Mouse (Mus musculus) intestine, postnatal 0 days (tissue): ENCODE data around the gene Gm12790. TPM values are rescaled to one million over a fixed set of nuclear protein-coding genes. Genes with fewer than 3 reads are reported as not detected.
"Not testable (repeated sequence)": the region's sequence is repeated elsewhere in the genome, so short reads cannot be mapped to it uniquely, and the experiment has no call there.

Experiments
- ATAC-seq: fragments of 200-750 bp; cut with Nextera tagmentation; 2 replicates; pipeline ENCODE4 v1.8.0; 2017; ENCODE audit warnings: mild to moderate bottlenecking, moderate TSS enrichment, moderate library complexity
- H3K27ac ChIP-seq: fragments of 300-500 bp; sonication (generic); 2 replicates; pipeline ENCODE4 v1.5.1; 2014; ENCODE audit warnings: mild to moderate bottlenecking, low read depth, low read length, moderate library complexity
- H3K27me3 ChIP-seq: fragments of 300-500 bp; sonication (generic); replicated peaks from 2 replicates; pipeline ENCODE4 v1.6.1; 2014; ENCODE audit warnings: low read length, mixed read lengths; ENCODE audit not compliant: control insufficient read depth, insufficient read depth
- H3K36me3 ChIP-seq: fragments of 300-500 bp; sonication (generic); 2 replicates; pipeline ENCODE4 v1.6.1; 2014; ENCODE audit warnings: mild to moderate bottlenecking, moderate library complexity; ENCODE audit not compliant: control insufficient read depth, insufficient read depth
- H3K4me1 ChIP-seq: fragments of 300-500 bp; sonication (generic); replicated peaks from 2 replicates; pipeline ENCODE4 v1.6.1; 2014; ENCODE audit warnings: antibody characterized with exemption, low read length, mixed read lengths; ENCODE audit not compliant: control insufficient read depth, insufficient read depth
- H3K4me2 ChIP-seq: fragments of 300-500 bp; sonication (generic); replicated peaks from 2 replicates; pipeline ENCODE4 v1.6.1; 2014; ENCODE audit warnings: low read depth, mild to moderate bottlenecking, moderate library complexity
- H3K4me3 ChIP-seq: fragments of 300-500 bp; sonication (generic); 2 replicates; pipeline ENCODE4 v1.5.1; 2014; ENCODE audit warnings: low read depth, low read length
- H3K9ac ChIP-seq: fragments of 300-500 bp; sonication (generic); 2 replicates; pipeline ENCODE4 v1.6.1; 2014; ENCODE audit warnings: mild to moderate bottlenecking, low read depth, low read length
- H3K9me3 ChIP-seq: fragments of 300-500 bp; sonication (generic); 2 replicates; pipeline ENCODE4 v1.6.1; 2016; ENCODE audit warnings: mixed run types; ENCODE audit not compliant: control insufficient read depth
- CTCF ChIP-seq: sonication (generic); IDR thresholded peaks from 2 replicates; pipeline ENCODE4 v1.5.1; 2016; ENCODE audit warnings: low read depth, mild to moderate bottlenecking, control low read depth, antibody characterized with exemption, moderate library complexity
- WGBS: fragments of 180-500 bp; shearing (Covaris S2); extraction: QIAGEN DNeasy Blood & Tissue Kit; methylation state at CpG from one replicate; pipeline ENCODE4 v1.1.7; 2014; 5-methylcytosine and 5-hydroxymethylcytosine counted together
- polyA plus RNA-seq: library from polyadenylated mRNA; unstranded; fragments of >200 nt; fragmentation: Nextera tagmentation; extraction: Ambion mirVana; gene quantifications from 2 replicates; pipeline ENCODE4 v1.2.1, GENCODE M21; 2015

The Gm12790 gene
- polyA plus RNA-seq = not detected in 2 replicates

DNA sequence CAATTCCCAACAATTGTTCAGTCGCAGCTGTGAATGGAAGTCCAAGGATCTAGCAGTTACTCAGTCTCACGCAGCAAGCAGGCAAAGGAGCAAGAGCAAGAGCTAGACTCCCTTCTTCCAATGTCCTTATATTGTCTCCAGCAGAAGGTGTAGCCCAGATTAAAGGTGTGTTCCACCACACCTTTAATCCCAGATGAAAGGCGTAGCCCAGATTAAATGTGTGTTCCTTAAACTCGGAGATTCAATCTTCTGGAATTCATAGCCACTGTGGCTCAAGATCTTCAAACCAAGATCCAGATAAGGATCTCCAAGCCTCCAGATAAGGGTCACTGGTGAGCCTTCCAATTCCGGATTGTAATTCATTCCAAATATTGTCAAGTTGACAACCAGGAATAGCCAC lies at the start of gene Gm12790:
Gm12790 (minus strand) TSS at position 101 of the 400 bp plus-strand sequence.
- H3K4me1 ChIP-seq, H3K27me3 ChIP-seq, H3K4me3 ChIP-seq, H3K27ac ChIP-seq, H3K9me3 ChIP-seq, H3K36me3 ChIP-seq, ATAC-seq, H3K4me2 ChIP-seq, H3K9ac ChIP-seq: not testable (repeated sequence)
- no CpG with 5 or more reads among the region's 5 CpGs for WGBS

- H3K4me1 ChIP-seq = no peaks in the 10 kb centered on the region
- no peak for TF ChIP-seq CTCF
- H3K9ac ChIP-seq = no peak overlapping the region
- no peaks in the 10 kb centered on the region for H3K27me3 ChIP-seq
- H3K4me2 ChIP-seq = no peak overlapping the region
- ATAC-seq = no peak
- H3K9me3 ChIP-seq = no peaks in the 10 kb centered on the region
- 86% methylated on average over 6 of the region's 6 CpGs for WGBS
- H3K4me3 ChIP-seq = no peak overlapping the region
- H3K27ac ChIP-seq = no peak overlapping the region
- H3K36me3 ChIP-seq = no peaks in the 10 kb centered on the region
These were observed 45.8 kb upstream of the Gm12790 start for GRCm38 (mm10) chr4:102026619-102027018.

DNA sequence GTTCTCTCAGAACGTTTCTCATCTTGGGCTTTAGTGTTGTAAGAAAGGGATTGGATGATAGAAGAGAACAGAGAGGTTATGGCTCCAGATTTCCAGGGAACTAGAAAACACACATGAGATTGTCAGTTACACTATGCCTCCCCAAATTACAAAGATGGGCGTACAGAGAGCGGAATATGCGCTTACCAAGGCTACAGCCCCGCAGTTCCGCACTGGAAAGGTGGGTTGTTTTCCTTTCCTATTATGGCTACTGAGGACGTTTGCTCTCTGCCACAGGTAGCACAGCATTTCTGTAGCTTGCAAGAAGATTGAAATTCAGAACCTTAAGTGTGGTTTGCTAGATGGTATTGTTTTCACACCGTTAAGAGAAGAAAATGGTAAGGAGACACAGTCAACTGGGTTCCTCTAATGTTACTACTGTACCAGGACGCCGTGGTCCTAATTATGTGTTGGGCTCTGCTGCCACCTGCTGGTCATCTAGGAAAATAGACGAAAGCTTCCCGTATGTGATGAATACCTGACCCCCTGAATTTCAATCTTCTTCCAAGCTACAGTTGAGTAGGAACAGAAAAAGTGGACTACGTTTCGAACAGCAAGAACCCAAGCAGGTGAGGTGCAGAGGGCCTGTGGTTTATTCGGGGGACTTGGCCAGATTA lies 17.5 kb upstream of the Gm12790 start:
- Histone ChIP-seq H3K4me2 (no peak overlapping the region), H3K27ac (no peak overlapping the region), H3K9ac (no peak overlapping the region), H3K4me3 (no peak overlapping the region), H3K9me3 (no peaks in the 10 kb centered on the region), H3K4me1 (no peaks in the 10 kb centered on the region), H3K27me3 (no peaks in the 10 kb centered on the region), H3K36me3 (no peaks in the 10 kb centered on the region)
- peak; percentile 43; the same call in 1 of the 2 replicates for ATAC-seq
- WGBS = 35% methylated on average over 15 of the region's 15 CpGs
- TF ChIP-seq CTCF = peak; percentile 90

- 88% methylated on average over 5 of the region's 5 CpGs for WGBS
- no peaks in the 10 kb centered on the region for H3K9me3 ChIP-seq
- no peaks in the 10 kb centered on the region for H3K27me3 ChIP-seq
- no peaks in the 10 kb centered on the region for H3K4me1 ChIP-seq
- H3K4me3 ChIP-seq = no peak overlapping the region
- H3K27ac ChIP-seq = no peak overlapping the region
- TF ChIP-seq CTCF = no peak
- H3K4me2 ChIP-seq = no peak overlapping the region
- H3K9ac ChIP-seq = no peak overlapping the region
- ATAC-seq = no peak
- H3K36me3 ChIP-seq = no peaks in the 10 kb centered on the region
These were observed 16.6 kb upstream of the Gm12790 start for GRCm38 (mm10) chr4:101997426-101997825.

GRCm38 (mm10) chr4:101986326-101986725 lies 5.5 kb upstream of the Gm12790 start, which contains the start of gene Gm12789:
Gene Gm12789, plus strand, starts transcription at chr4:101986626.
- not testable (repeated sequence) for H3K4me2 ChIP-seq, H3K36me3 ChIP-seq, ATAC-seq, H3K4me1 ChIP-seq, H3K9me3 ChIP-seq, H3K27me3 ChIP-seq, H3K9ac ChIP-seq, H3K27ac ChIP-seq, H3K4me3 ChIP-seq
- 85% methylated on average over 2 of the region's 2 CpGs for WGBS

GRCm38 (mm10) chr4:101985678-101986077 lies 4.8 kb upstream of the Gm12790 start:
- H3K9ac ChIP-seq = no peak overlapping the region
- TF ChIP-seq CTCF = no peak
- H3K9me3 ChIP-seq = no peaks in the 10 kb centered on the region
- H3K36me3 ChIP-seq = no peaks in the 10 kb centered on the region
- no peaks in the 10 kb centered on the region for H3K4me1 ChIP-seq
- H3K27me3 ChIP-seq = no peaks in the 10 kb centered on the region
- WGBS = 30% methylated on average over 5 of the region's 5 CpGs
- H3K4me2 ChIP-seq = no peak overlapping the region
- no peak overlapping the region for H3K4me3 ChIP-seq
- 0 out of 2 replicates have a peak, but pooled peaks have one; percentile 28 for ATAC-seq
- no peak overlapping the region for H3K27ac ChIP-seq

GRCm38 (mm10) chr4:101940107-101940506 lies 40.7 kb downstream of the Gm12790 start, which contains the start of gene Gm12794:
Gene Gm12794, plus strand, starts transcription at chr4:101940407.
- H3K4me3 ChIP-seq, H3K9ac ChIP-seq, H3K36me3 ChIP-seq, H3K27ac ChIP-seq, ATAC-seq, H3K27me3 ChIP-seq, H3K9me3 ChIP-seq, H3K4me1 ChIP-seq, H3K4me2 ChIP-seq: not testable (repeated sequence)
- 69% methylated on average over 1 of the region's 2 CpGs for WGBS

Other genes starting within 250 kb of the Gm12790 start
- gene B020004J07Rik, start 137.0 kb downstream of the Gm12790 start, polyA plus RNA-seq = not detected in 2 replicates
- gene C130073F10Rik, start 87.3 kb downstream of the Gm12790 start, polyA plus RNA-seq = not detected in 2 replicates
- not detected in 2 replicates for gene Gm12800, start 71.9 kb downstream of the Gm12790 start, polyA plus RNA-seq
- not detected in 2 replicates for gene Gm12794, start 40.6 kb downstream of the Gm12790 start, polyA plus RNA-seq
- not detected in 2 replicates for gene Gm12789, start 5.6 kb upstream of the Gm12790 start, polyA plus RNA-seq
- gene Pde4b, start 106.5 kb upstream of the Gm12790 start, polyA plus RNA-seq = 6.9 and 8.5 TPM in 2 replicates